Mouse (Mus musculus) MEL (cell line): ENCODE measurements around the gene Gm10720.
"Not testable (repeated sequence)": the region's sequence is repeated elsewhere in the genome, so short reads cannot be mapped to it uniquely, and the experiment has no call there.

Source experiments
- CTCF ChIP-seq, 3 experiments: IDR thresholded peaks in 2 of 3; conservative IDR thresholded peaks in 1 of 3; 2 replicates each; pipeline ENCODE4 v1.5.1; 2011 to 2012; ENCODE audit warnings: low read length in 3 of 3, low read depth in 2 of 3, mild to moderate bottlenecking in 2 of 3, improper control_type of control experiment in 1 of 3, inconsistent platforms in 1 of 3, mixed read lengths in 1 of 3, moderate library complexity in 1 of 3; ENCODE audit not compliant: control insufficient read depth in 1 of 3, insufficient read depth in 1 of 3, poor library complexity in 1 of 3, severe bottlenecking in 1 of 3
- ELF1 ChIP-seq: IDR thresholded peaks from 2 replicates; pipeline ENCODE4 v1.6.1; 2014; ENCODE audit warnings: low read depth, mild to moderate bottlenecking, inconsistent platforms, low read length, improper control_type of control experiment, moderate library complexity
- ETS1 ChIP-seq: IDR thresholded peaks from 2 replicates; pipeline ENCODE4 v1.6.1; 2012; ENCODE audit warnings: low read depth, mild to moderate bottlenecking, inconsistent platforms, low read length, improper control_type of control experiment, moderate library complexity
- MAFK ChIP-seq: IDR thresholded peaks from 2 replicates; pipeline ENCODE4 v1.6.1; 2011; ENCODE audit warnings: low read depth, mild to moderate bottlenecking, low read length, improper control_type of control experiment, borderline replicate concordance
- MAX ChIP-seq: IDR thresholded peaks from 2 replicates; pipeline ENCODE4 v1.6.1; 2011; ENCODE audit warnings: low read length, improper control_type of control experiment
- NRF1 ChIP-seq: IDR thresholded peaks from 2 replicates; pipeline ENCODE4 v1.6.1; 2014; ENCODE audit warnings: low read depth, mild to moderate bottlenecking, inconsistent platforms, low read length, improper control_type of control experiment, moderate library complexity; ENCODE audit not compliant: poor library complexity, insufficient read depth, severe bottlenecking
- POLR2A ChIP-seq, 2 experiments: IDR thresholded peaks; 2 replicates each; pipeline ENCODE4 v1.6.1; 2011 to 2012; ENCODE audit warnings: low read length in 2 of 2, mild to moderate bottlenecking in 2 of 2, control low read depth in 1 of 2, improper control_type of control experiment in 1 of 2, low read depth in 1 of 2, moderate library complexity in 1 of 2; ENCODE audit not compliant: control insufficient read depth in 1 of 2, insufficient read depth in 1 of 2, poor library complexity in 1 of 2
- SMC3 ChIP-seq: IDR thresholded peaks from 2 replicates; pipeline ENCODE4 v1.6.1; 2011; ENCODE audit warnings: low read depth, low read length, improper control_type of control experiment
- USF1 ChIP-seq: IDR thresholded peaks from 2 replicates; pipeline ENCODE4 v1.6.1; 2014; ENCODE audit warnings: low read depth, mild to moderate bottlenecking, inconsistent platforms, low read length, improper control_type of control experiment, moderate library complexity

DNA sequence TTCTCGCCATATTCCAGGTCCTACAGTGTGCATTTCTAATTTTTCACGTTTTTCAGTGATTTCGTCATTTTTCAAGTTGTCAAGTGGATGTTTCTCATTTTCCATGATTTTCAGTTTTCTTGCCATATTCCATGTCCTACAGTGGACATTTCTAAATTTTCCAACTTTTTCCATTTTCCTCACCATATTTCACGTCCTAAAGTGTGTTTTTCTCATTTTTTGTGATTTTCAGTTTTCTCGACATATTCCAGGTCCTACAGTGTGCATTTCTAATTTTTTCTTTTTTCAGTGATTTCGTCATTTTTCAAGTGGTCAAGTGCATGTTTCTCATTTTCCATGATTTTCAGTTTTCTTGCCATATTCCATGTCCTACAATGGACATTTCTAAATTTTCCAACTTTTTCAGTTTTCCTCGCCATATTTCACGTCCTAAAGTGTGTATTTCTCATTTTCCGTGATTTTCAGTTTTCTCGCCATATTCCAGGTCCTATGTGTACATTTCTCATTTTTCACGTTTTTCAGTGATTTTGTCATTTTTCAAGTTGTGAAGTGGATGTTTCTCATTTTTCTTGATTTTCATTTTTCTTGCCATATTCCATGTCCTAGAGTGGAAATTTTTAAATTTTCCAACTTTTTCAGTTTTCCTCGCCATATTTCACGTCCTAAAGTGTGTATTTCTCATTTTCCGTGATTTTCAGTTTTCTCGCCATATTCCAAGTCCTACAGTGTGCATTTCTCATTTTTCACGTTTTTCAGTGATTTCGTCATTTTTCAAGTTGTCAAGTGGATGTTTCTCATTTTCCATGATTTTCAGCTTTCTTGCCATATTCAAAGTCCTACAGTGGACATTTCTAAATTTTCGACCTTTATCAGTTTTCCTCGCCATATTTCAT, 4.6 kb downstream of the Gm10720 start:
- not testable (repeated sequence) for TF ChIP-seq SMC3; ETS1; CTCF (IDR thresholded peaks at IDR 0.05 in 2 of 3, conservative IDR thresholded peaks at IDR 0.05 in 1 of 3; ENCODE audit: control insufficient read depth in 1 of 3, insufficient read depth in 1 of 3, low read depth in 2 of 3, low read length in 3 of 3, poor library complexity in 1 of 3, severe bottlenecking in 1 of 3); POLR2A (IDR thresholded peaks at IDR 0.05; ENCODE audit: control insufficient read depth in 1 of 2, insufficient read depth in 1 of 2, low read depth in 1 of 2, low read length in 2 of 2, poor library complexity in 1 of 2); USF1; ELF1; MAX; NRF1; MAFK
